10 mouse cellular contexts compared by ENCODE assay signal in the genomic region with DNA sequence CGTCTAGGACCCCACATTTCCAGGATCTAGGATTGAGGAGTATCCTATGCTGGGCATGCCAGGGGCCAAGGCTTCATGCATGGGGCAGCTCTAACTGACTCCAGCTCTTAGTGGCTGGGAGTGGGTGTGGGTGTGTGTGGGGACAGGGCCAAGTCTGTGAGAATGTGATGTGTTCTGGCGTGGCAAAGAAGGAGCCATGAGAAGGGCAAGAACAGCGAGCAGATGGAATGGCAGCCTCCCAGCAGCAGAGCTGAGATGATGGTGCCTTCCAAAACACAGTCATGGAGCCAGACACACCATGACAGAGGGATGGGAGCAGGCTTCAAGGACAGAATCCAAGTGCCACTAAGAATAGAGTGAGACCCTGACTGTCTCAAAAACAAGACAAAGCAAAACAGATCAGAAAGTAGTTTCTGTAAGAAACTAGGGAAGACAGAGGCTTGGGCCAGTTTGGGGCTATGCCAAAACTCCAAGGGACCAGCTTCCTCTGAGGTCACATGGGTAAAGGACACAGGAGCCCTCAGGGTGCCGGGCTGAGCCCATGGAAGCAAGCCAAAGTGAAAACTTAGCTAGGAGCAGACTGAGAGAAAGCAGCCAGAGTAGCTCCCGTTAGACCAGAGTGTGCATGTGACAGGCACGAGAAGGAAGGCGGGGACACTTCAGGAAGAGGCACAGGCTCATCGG. TPM values are rescaled to one million over a fixed set of nuclear protein-coding genes. Genes with fewer than 3 reads are reported as not detected.
DNase-seq lines count a peak whose midpoint lies in the region; ATAC-seq lines count a peak whose summit lies in the region.
"Had no signal": no experiment of that assay in that cellular context is flagged by ENCODE, and none has a peak within 500 bp of the region (broad histone marks: within the 10 kb centered on the region; RNA-seq: fewer than 3 reads in every experiment).

No protein-coding gene starts in this region.

- no peak overlapping the region for H3K27ac ChIP-seq in midbrain, embryonic 11.5 days (ENCODE audit: low read depth, low read length)
- H3K27ac ChIP-seq: macrophage had no signal

- no peaks in the 10 kb centered on the region for H3K9me3 ChIP-seq in midbrain, embryonic 11.5 days (ENCODE audit: control insufficient read depth, low read length)
- H3K9me3 ChIP-seq: G1E had no signal

- 85% methylated on average over 8 of the region's 8 CpGs for WGBS in midbrain, embryonic 11.5 days

- ATAC-seq in midbrain, embryonic 11.5 days (ENCODE audit: low FRiP score), result no peak

- no peaks in the 10 kb centered on the region for H3K27me3 ChIP-seq in midbrain, embryonic 11.5 days (ENCODE audit: control insufficient read depth, insufficient read depth, low read length)

- no peak overlapping the region for H3K9ac ChIP-seq in midbrain, embryonic 11.5 days (ENCODE audit: low read length)

- H3K4me3 ChIP-seq in midbrain, embryonic 11.5 days (ENCODE audit: low read depth, low read length), result no peak overlapping the region

- peak; percentile 62 for DNase-seq in layer of hippocampus, adult 11-12 months (ENCODE audit: low spot score)
- no peak for DNase-seq in layer of hippocampus, adult 9-10 months (ENCODE audit: low spot score)
- DNase-seq in cerebellum, adult 11 months, result peak; percentile 65
- peak; percentile 37 for DNase-seq in heart, adult 8-10 months (ENCODE audit: low spot score)
- peak; percentile 20 to 49 for DNase-seq in layer of hippocampus, postnatal 14 days (ENCODE audit: low spot score in 2 of 2)
- no peak for DNase-seq in embryo, embryonic 10 days (ENCODE audit: low spot score)
- DNase-seq in midbrain, embryonic 11.5 days (ENCODE audit: low spot score, missing footprints), result no peak
- no peak for DNase-seq in thymus, postnatal 25 days

- peaks cover 10% of the 10 kb centered on the region for H3K4me1 ChIP-seq in midbrain, embryonic 11.5 days (ENCODE audit: control insufficient read depth, insufficient read depth, low read length)

- H3K36me3 ChIP-seq in midbrain, embryonic 11.5 days (ENCODE audit: control insufficient read depth, insufficient read depth, low read length), result no peaks in the 10 kb centered on the region; the same call in 1 of the 2 replicates

- H3K4me2 ChIP-seq in midbrain, embryonic 11.5 days, result no peak overlapping the region

RNA-seq across cellular contexts. Expression of gene Telo2, which starts 3.9 kb away (rescaled TPM):
- total RNA-seq in heart, adult 8-10 months (2022), result 10 to 100 TPM; 10.8 to 15.7 (median 13.5) TPM
- total RNA-seq in layer of hippocampus, postnatal 14 days (2021), result 10 to 100 TPM; 30.1 to 33.4 TPM
- polyA plus RNA-seq in midbrain, embryonic 11.5 days (2014; fragmentation: Nextera tagmentation; extraction: Ambion mirVana), result 22.5 and 23.2 TPM in 2 replicates

RNA-seq across cellular contexts. Expression of gene Ptx4, which starts 8.7 kb away (rescaled TPM):
- total RNA-seq in heart, adult 8-10 months (2022), result 1 to 10 TPM; 3.4 to 7.7 (median 4.5) TPM
- 1 to 10 TPM; 1.4 to 1.6 TPM for total RNA-seq in layer of hippocampus, postnatal 14 days (2021)
- polyA plus RNA-seq in midbrain, embryonic 11.5 days (2014; fragmentation: Nextera tagmentation; extraction: Ambion mirVana), result not detected in 2 replicates
- polyA plus RNA-seq: G1E, macrophage had no signal

RNA-seq across cellular contexts. Expression of gene Clcn7, which starts 21.3 kb away (rescaled TPM):
- total RNA-seq in heart, adult 8-10 months (2022), result 10 to 100 TPM; 25.7 to 28.2 (median 27.1) TPM
- total RNA-seq in layer of hippocampus, postnatal 14 days (2021), result 10 to 100 TPM; 47.3 to 51.1 TPM
- polyA plus RNA-seq in midbrain, embryonic 11.5 days (2014; fragmentation: Nextera tagmentation; extraction: Ambion mirVana), result 16.7 and 20.4 TPM in 2 replicates

RNA-seq across cellular contexts. Expression of gene Tmem204, which starts 28.5 kb away (rescaled TPM):
- total RNA-seq in heart, adult 8-10 months (2022), result 10 to 100 TPM; 29.7 to 45.6 (median 39.3) TPM
- 10 to 100 TPM; 10.1 to 10.7 TPM for total RNA-seq in layer of hippocampus, postnatal 14 days (2021)
- polyA plus RNA-seq in midbrain, embryonic 11.5 days (2014; fragmentation: Nextera tagmentation; extraction: Ambion mirVana), result 9.5 and 10.4 TPM in 2 replicates
- polyA plus RNA-seq: G1E, macrophage had no signal

RNA-seq across cellular contexts. Expression of gene Ccdc154, which starts 50.4 kb away (rescaled TPM):
- not detected for total RNA-seq in heart, adult 8-10 months (2022)
- under 1 TPM in 1 of 2 experiments, not detected in 1; 0.26 TPM for total RNA-seq in layer of hippocampus, postnatal 14 days (2021)
- not detected in 2 replicates for polyA plus RNA-seq in midbrain, embryonic 11.5 days (2014; fragmentation: Nextera tagmentation; extraction: Ambion mirVana)
- polyA plus RNA-seq: G1E, macrophage had no signal

Comparison
In these comparisons a context has a peak if more than half of its experiments do, and no peak if none do; other contexts are left out.
1. DNase-seq: peak in layer of hippocampus, adult 11-12 months (single experiment), cerebellum, adult 11 months (single experiment), heart, adult 8-10 months (single experiment) and layer of hippocampus, postnatal 14 days (2 of 2); none in layer of hippocampus, adult 9-10 months (single experiment), embryo, embryonic 10 days (single experiment), midbrain, embryonic 11.5 days (single experiment) and thymus, postnatal 25 days (single experiment).